Mouse (Mus musculus) olfactory bulb, adult 2 months (tissue): ENCODE data around the gene Prcd. TPM values are rescaled to one million over a fixed set of nuclear protein-coding genes. Genes with fewer than 3 reads are reported as not detected.
A peak's percentile ranks its signal among the peaks of the same experiment; 100 is the strongest.

Experiments
- H3K27ac ChIP-seq: fragments of 200-500 bp; 2 replicates; pipeline ENCODE4 v1.5.1; 2012; ENCODE audit warnings: low read depth, low read length; ENCODE audit not compliant: insufficient read depth
- H3K4me1 ChIP-seq: fragments of 200-500 bp; 2 replicates; pipeline ENCODE4 v1.6.1; 2012; ENCODE audit warnings: low read length; ENCODE audit not compliant: control insufficient read depth, insufficient read depth
- H3K4me3 ChIP-seq: fragments of 200-500 bp; 2 replicates; pipeline ENCODE4 v1.5.1; 2012; ENCODE audit warnings: mild to moderate bottlenecking, low read depth, low read length, moderate library complexity; ENCODE audit not compliant: insufficient read depth
- CTCF ChIP-seq: fragments of 200-500 bp; IDR thresholded peaks from 2 replicates; pipeline ENCODE4 v1.5.1; 2012; ENCODE audit warnings: low read depth, mild to moderate bottlenecking, low read length, moderate library complexity; ENCODE audit not compliant: insufficient read depth
- POLR2A ChIP-seq: fragments of 200-500 bp; IDR thresholded peaks from 2 replicates; pipeline ENCODE4 v1.6.1; 2012; ENCODE audit warnings: mild to moderate bottlenecking, low read depth, low read length, moderate library complexity; ENCODE audit not compliant: insufficient read depth
- WGBS: fragments of 180-500 bp; shearing (Covaris S2); methylation state at CpG from one replicate; pipeline ENCODE4 v1.1.7; 2018; 5-methylcytosine and 5-hydroxymethylcytosine counted together
- polyA plus RNA-seq: library from polyadenylated mRNA; stranded (reverse); fragments of >200 nt; gene quantifications from 2 replicates; pipeline ENCODE4 v1.2.4, GENCODE M21; 2012; ENCODE audit warnings: low replicate concordance; ENCODE audit not compliant: missing spikeins, insufficient read depth, insufficient read length

The Prcd gene
- polyA plus RNA-seq, 1 experiment, result not detected

DNA sequence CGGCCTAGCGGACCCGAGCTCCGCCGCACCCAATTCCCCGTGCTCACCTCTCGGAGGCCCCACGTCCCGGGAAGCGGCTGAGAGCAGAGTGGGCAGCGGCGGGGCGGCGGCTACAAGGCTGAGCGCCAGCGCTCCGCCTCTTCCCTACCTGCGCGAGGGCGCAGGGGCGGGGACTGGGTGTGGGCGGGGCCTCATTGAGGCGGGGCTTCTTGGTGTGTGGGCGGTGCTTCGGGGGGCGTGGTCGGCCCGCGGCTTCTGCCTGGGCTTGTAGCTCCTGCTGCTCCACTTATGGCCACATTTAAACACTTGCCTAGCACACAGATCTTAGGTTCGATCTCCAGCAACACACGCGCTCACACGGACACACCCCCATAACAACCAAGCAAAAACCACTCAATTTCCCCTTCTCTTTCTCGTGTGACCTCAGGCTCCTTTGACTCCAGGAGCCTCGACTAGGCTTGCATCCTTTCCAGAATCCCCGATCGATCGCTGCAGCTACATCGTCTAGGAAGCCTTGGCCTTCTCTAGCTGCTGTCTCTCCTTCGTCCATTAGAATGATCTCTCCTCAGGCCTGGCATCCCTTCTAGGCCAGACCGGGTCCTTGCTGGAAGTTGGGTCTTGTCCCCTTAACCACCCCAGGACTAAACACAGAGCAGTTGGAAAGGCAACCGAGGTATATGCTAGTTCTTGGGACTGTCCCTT lies 29.1 kb upstream of the Prcd start:
- TF ChIP-seq CTCF (no peak), POLR2A (no peak)
- no peak overlapping the region for H3K27ac ChIP-seq

DNA sequence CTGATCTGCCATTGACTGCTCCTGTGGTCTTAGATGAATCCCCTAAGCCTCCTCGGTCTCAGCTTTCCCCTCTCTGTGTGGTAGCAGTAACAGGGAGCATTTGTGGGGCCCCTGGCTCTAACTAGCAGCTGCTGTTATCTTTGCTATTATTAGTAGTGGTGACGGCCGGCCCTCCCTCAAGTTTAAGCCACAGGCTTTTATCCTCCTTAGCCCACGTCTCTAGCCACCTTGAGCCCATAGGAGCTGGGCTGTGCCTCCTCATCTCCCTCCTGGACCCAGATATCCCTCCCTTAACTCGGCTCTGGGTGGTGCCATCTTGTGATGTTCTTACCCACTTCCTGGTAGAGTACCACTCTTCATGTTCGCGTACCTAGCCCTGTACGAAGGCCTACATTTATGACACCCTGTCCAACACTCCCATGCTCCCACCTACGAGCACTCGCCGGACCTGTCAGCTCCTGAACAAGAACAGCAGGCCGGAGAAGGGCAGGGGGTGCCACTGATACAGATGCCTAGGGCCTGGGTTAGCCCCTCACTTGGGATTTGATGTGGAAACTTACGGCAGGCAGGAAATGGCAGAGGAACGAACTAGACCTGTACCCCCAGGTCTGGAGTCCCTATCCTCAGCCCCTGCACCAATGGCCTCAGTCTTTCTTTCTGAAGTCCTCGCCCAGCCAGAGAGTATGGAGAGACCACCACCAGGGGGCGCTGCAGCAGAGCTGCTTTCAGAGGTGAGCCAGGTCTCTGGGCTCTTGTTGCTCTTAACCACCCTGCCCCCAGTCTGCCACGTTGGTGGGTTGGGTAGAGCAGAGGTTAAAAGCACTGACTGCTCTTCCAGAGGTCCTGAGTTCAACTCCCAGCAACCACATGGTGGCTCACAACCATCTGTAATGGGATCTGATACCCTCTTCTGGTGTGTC lies 28.0 kb upstream of the Prcd start:
- no peak overlapping the region for H3K27ac ChIP-seq
- H3K4me3 ChIP-seq, result no peak overlapping the region
- TF ChIP-seq POLR2A, result no peak
- TF ChIP-seq CTCF, result peak; percentile 63; the same call in 1 of the 2 replicates
- peaks cover 21% of the 10 kb centered on the region for H3K4me1 ChIP-seq
- WGBS, result 82% methylated on average over 17 of the region's 17 CpGs

More for the DNA sequence above, 29.1 kb upstream of the Prcd start:
- Histone ChIP-seq H3K4me3 (peak overlapping the region; percentile 37), H3K4me1 (peaks cover 25% of the 10 kb centered on the region)
- WGBS, result 15% methylated on average over 42 of the region's 42 CpGs

DNA sequence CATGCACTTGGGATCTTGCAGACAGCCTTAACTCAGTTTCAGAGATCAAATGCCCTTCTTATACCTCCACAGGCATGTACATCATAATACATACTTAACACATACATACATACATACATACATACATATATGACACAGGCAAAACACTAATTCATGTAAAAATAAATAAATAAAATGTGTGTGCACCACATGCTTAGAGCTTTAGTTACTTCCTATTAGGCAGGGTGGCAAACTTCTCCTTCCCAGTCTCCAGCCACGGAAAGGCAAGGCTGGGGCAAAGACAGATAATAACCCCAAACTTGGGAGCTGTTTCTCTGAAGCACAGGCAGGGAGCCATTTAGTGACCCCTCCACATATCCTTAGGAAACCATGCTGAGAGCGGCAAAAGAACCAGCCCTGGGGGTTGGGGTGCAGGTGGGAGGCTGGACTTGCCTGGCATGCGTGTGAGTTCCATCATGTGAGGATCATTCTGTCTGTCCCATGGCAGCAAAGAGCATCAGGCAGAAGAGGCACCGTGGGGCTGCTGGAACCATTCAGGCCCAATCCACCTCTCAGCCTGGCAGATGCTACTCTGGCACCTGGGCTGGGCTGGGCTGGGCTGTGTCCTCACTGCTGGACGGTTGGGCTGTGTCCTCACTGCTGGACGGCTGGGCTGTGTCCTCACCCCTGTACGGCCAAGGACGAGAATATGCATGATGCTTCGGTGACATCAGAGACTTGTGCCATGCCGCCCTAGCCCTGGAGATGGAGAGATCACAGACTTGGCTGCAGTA lies 26.8 kb upstream of the Prcd start, which contains the start of gene Rhbdf2:
Gene Rhbdf2, minus strand, starts transcription at position 721 of the 773 bp plus-strand sequence.
- peaks cover 15% of the 10 kb centered on the region for H3K4me1 ChIP-seq
- WGBS, result 82% methylated on average over 10 of the region's 10 CpGs
- H3K4me3 ChIP-seq, result no peak within 1 kb of the TSS
- TF ChIP-seq CTCF (no peak), POLR2A (no peak)
- no peak within 1 kb of the TSS for H3K27ac ChIP-seq

DNA sequence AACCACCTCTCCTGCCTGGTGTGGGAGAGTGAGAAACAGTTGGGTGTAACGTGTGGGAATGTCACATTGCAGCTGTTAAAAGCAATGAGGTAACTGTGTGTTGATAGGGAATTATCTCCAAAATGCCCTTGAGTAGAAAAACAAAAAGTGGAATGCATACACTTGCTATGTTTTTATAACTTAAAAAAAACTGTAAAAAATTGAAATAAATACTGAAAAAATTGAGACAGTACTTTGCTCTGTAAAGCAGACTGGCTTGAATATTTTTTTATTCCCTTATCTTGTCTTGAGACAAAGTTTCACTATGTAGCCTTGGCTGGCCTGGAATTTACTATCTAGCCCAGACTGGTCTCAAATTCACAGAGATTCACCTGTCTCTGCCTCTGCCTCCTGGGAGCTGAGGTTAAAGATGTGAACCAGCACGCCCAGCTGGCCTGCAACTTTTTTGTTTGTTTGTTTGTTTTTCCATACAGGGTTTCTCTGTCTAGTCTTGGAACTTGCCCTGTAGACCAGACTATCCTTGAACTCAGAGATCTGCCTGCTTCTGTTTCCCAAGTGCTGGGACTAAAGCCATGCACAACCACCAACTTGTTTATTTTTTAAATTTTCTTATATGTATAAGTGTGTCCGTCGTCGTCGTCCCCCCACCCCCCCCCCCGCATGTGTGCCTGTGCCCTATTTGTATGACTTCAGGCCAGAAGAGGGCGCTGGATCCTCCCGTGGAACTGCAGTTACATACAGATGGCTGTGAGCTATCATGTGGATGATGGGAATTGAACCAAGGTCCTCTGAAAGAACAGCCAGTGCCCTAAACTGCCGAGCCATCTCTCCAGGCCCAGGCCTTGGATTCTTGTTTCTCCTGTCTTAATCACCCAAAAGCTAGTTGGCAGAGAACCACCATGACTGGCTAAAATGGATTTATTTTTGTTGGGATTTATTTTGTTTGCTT lies 26.0 kb upstream of the Prcd start:
- no peak overlapping the region for H3K27ac ChIP-seq
- H3K4me1 ChIP-seq, result peaks cover 15% of the 10 kb centered on the region
- WGBS, result 34% methylated on average over 10 of the region's 10 CpGs
- TF ChIP-seq CTCF, result no peak
- no peak for TF ChIP-seq POLR2A
- H3K4me3 ChIP-seq, result no peak overlapping the region

DNA sequence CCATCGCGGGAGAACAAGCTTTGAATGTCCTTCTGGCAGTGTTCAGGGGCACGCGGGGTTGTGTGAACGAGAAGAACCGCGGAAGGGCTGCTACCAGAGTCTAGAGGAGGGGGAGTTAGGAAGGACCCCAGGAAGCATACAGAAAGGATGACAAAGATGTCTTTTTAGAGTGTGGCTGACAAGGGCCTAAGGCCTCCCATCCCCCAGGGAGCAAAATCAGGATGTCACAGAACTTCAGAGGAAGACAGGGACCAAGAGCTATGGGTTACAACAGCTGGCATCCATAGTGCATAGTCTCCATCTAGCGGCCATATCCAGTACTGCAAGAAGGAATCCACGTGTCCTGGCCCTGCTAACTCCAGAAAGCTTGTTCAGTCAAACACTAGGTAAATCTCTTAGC lies 24.6 kb upstream of the Prcd start:
- Histone ChIP-seq H3K4me1 (peaks cover 10% of the 10 kb centered on the region), H3K27ac (no peak overlapping the region), H3K4me3 (no peak overlapping the region)
- WGBS, result 48% methylated on average over 9 of the region's 9 CpGs
- TF ChIP-seq POLR2A (no peak), CTCF (no peak; the same call in 1 of the 2 replicates)

DNA sequence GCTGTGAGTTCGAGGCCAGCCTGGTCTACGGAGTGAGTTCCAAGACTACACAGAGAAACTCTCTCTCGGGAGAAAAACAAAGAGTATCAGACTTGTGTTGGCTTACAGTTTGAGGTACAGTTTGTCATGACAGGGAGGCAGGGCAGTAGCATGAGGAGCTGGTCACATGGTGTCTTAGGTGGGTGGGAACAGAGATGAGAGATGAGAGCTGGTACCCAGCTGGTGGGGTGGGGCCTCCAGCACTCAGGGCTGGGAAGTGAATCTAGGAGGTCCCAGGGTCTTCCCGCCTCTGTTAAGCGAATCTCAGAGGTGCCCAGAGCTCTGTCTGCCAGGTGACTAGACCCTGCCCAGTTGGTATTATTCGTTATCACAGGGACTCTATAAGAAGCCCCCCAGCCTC lies 23.9 kb upstream of the Prcd start:
- no peak overlapping the region for H3K4me3 ChIP-seq
- H3K27ac ChIP-seq, result no peak overlapping the region
- peaks cover 3% of the 10 kb centered on the region for H3K4me1 ChIP-seq
- WGBS, result 87% methylated on average over 6 of the region's 6 CpGs
- TF ChIP-seq POLR2A, result no peak
- TF ChIP-seq CTCF, result no peak

DNA sequence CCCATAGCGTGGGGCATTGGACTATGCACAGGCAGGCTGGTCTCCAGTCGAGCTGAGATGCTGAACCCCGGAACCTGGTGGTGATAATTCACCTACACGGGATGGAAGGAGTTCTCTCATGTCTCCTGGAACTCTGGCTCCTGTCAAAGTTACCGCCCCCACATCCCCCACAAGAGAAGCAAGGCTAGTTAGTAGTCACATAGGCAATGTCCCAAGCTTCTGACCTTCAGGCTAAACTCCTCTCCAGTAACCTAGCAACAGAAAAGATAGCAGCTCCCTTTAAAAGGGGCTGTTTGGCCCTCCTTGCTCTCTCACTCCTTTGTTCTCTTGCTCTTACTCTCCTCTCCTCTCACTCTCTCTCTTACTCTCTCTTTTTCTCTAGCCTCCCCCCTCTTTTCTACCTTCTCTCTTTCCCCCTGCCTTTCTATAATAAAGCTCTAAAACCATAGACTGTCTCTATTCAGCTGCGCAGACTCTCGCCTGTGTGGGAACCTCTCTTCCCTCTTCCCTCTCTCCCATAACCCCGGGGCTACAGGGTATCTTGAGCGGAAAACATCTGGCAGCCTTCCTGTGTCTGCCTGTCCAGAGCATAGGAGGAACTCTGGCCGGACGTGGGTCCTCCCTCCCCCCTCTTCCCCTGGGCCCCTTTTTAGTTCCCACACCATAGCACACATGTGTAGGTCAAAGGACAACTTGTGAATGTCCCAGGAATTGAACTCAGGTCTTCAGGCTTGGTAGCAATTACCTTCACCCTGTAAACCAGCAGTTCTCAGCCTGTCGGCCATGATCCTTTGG lies 23.0 kb upstream of the Prcd start:
- TF ChIP-seq CTCF (no peak), POLR2A (no peak)
- Histone ChIP-seq H3K4me1 (no peaks in the 10 kb centered on the region), H3K4me3 (no peak overlapping the region), H3K27ac (no peak overlapping the region)
- 72% methylated on average over 12 of the region's 12 CpGs for WGBS
